Mouse (Mus musculus) limb, embryonic 13.5 days (tissue): ENCODE results near the gene Dapp1. TPM values are rescaled to one million over a fixed set of nuclear protein-coding genes. Genes with fewer than 3 reads are reported as not detected.
"Not testable (repeated sequence)": the region's sequence is repeated elsewhere in the genome, so short reads cannot be mapped to it uniquely, and the experiment has no call there.

Source experiments
- ATAC-seq: fragments of 200-750 bp; cut with Nextera tagmentation; 2 replicates; pipeline ENCODE4 v1.8.0; 2017; ENCODE audit warnings: low read depth, moderate number of reproducible peaks, moderate TSS enrichment; ENCODE audit not compliant: low FRiP score
- H3K27ac ChIP-seq: fragments of 300-500 bp; sonication (generic); 2 replicates; pipeline ENCODE4 v1.5.1; 2015; ENCODE audit warnings: inconsistent platforms, mild to moderate bottlenecking, moderate library complexity
- H3K27me3 ChIP-seq: fragments of 300-500 bp; sonication (generic); 2 replicates; pipeline ENCODE4 v1.6.1; 2015; ENCODE audit warnings: mild to moderate bottlenecking, inconsistent platforms
- H3K36me3 ChIP-seq: fragments of 300-500 bp; sonication (generic); 2 replicates; pipeline ENCODE4 v1.6.1; 2015; ENCODE audit warnings: inconsistent platforms, mild to moderate bottlenecking, moderate library complexity
- H3K4me1 ChIP-seq: fragments of 300-500 bp; sonication (generic); 2 replicates; pipeline ENCODE4 v1.6.1; 2015; ENCODE audit warnings: inconsistent platforms
- H3K4me2 ChIP-seq: fragments of 300-500 bp; sonication (generic); replicated peaks from 2 replicates; pipeline ENCODE4 v1.6.1; 2015; ENCODE audit warnings: inconsistent platforms, mild to moderate bottlenecking, moderate library complexity
- H3K4me3 ChIP-seq: fragments of 300-500 bp; sonication (generic); 2 replicates; pipeline ENCODE4 v1.5.1; 2015; ENCODE audit warnings: moderate library complexity, mild to moderate bottlenecking, inconsistent platforms
- H3K9ac ChIP-seq: fragments of 300-500 bp; sonication (generic); 2 replicates; pipeline ENCODE4 v1.6.1; 2015; ENCODE audit warnings: mild to moderate bottlenecking, inconsistent platforms
- H3K9me3 ChIP-seq: fragments of 300-500 bp; sonication (generic); 2 replicates; pipeline ENCODE4 v1.6.1; 2016; ENCODE audit warnings: inconsistent platforms
- WGBS: fragments of 180-500 bp; shearing (Covaris S2); methylation state at CpG from one replicate; pipeline ENCODE4 v1.1.7; 2015; 5-methylcytosine and 5-hydroxymethylcytosine counted together
- polyA plus RNA-seq: library from polyadenylated mRNA; unstranded; fragments of >200 nt; fragmentation: Nextera tagmentation; extraction: Ambion mirVana; gene quantifications from 2 replicates; pipeline ENCODE4 v1.2.1, GENCODE M21; 2015

Dapp1 gene
- polyA plus RNA-seq, 1 experiment from 2014 or later, result 3.4 TPM

DNA sequence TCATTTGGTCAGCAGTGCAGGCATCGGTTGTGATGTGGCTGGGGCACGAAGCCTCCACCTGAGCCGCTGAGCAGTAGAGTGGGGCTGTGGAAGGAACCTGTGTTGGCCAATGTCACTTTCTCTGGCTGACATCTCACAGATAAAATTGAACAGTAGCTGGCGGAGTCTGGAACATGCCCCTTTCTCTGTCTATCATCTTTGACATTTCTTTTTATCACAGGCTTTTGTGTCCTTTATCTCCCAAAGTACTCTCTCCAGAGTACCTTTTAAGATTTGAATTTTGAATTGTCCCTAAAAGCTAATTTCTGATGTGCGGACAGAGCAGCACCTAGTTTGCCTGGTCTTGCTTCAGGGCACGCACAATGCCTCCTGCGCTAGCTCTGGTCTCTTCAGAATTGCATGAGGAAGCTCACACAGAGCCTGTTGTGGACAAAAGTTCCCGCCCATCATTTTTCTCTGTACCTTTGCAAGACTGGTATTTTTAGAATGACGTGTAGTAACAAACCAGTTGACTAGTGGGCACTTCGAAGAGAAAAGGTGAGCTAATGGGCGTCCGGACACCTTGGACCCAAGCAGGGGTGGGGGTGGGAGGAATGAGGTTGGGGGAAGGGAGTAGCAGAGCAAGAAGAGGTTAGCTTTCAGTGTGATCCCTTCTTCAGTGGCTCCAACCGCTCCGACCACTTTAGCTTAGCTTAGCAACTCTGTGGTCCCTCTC is 13.1 kb downstream of the Dapp1 start:
- WGBS, result 89% methylated on average over 14 of the region's 14 CpGs

DNA sequence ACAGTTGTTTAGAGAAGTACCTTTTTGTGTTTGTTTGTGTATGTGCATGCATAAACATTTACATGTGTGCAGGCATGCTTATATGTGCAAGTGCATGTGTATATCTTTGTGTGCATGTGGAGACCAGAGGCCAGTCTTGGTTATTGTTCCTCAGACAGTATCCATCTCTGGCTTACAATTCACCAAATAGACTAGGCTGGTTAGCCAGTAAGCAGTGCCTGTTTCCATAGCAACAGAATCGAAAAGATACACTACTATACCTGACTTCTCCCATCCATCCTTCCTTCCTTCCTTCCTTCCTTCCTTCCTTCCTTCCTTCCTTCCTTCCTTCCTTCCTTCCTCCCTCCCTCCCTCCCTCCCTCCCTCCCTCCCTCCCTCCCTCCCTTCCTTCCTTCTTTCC is 17.3 kb downstream of the Dapp1 start:
- not testable (repeated sequence) for H3K9ac ChIP-seq, ATAC-seq, H3K4me2 ChIP-seq, H3K4me1 ChIP-seq, H3K36me3 ChIP-seq, H3K27ac ChIP-seq, H3K27me3 ChIP-seq, H3K4me3 ChIP-seq, H3K9me3 ChIP-seq
- 61% methylated on average over 1 of the region's 1 CpGs for WGBS

More for the DNA sequence above, 13.1 kb downstream of the Dapp1 start:
- no peak overlapping the region for H3K4me2 ChIP-seq
- no peak overlapping the region for H3K27ac ChIP-seq
- H3K9me3 ChIP-seq, result no peaks in the 10 kb centered on the region
- H3K4me3 ChIP-seq, result no peak overlapping the region
- H3K36me3 ChIP-seq, result no peaks in the 10 kb centered on the region
- ATAC-seq, result no peak
- H3K27me3 ChIP-seq, result no peaks in the 10 kb centered on the region
- H3K4me1 ChIP-seq, result no peaks in the 10 kb centered on the region
- H3K9ac ChIP-seq, result no peak overlapping the region

DNA sequence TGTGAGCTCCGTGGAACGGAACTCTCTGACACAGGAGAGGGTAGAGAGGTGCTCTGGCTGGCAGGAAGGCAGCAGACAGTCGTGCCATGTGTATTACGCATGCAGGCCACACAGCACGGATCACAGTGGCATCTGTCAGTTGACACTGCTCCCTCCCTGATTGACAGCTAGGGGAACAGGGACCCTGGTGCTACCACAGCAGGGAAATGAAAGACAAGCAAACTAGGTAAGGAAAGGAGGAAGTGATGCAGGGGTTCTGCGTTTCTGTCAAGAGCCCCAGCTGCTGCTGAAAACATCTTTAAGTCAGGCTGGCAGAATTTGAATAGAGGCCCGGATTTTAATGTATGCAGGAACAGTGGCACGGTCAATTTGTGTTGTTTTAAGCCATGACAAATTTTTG is 17.8 kb downstream of the Dapp1 start:
- Histone ChIP-seq H3K4me1 (no peaks in the 10 kb centered on the region), H3K9ac (no peak overlapping the region), H3K9me3 (no peaks in the 10 kb centered on the region), H3K4me2 (no peak overlapping the region), H3K36me3 (no peaks in the 10 kb centered on the region), H3K4me3 (no peak overlapping the region), H3K27ac (no peak overlapping the region), H3K27me3 (no peaks in the 10 kb centered on the region)
- WGBS, result 74% methylated on average over 8 of the region's 8 CpGs
- no peak for ATAC-seq

DNA sequence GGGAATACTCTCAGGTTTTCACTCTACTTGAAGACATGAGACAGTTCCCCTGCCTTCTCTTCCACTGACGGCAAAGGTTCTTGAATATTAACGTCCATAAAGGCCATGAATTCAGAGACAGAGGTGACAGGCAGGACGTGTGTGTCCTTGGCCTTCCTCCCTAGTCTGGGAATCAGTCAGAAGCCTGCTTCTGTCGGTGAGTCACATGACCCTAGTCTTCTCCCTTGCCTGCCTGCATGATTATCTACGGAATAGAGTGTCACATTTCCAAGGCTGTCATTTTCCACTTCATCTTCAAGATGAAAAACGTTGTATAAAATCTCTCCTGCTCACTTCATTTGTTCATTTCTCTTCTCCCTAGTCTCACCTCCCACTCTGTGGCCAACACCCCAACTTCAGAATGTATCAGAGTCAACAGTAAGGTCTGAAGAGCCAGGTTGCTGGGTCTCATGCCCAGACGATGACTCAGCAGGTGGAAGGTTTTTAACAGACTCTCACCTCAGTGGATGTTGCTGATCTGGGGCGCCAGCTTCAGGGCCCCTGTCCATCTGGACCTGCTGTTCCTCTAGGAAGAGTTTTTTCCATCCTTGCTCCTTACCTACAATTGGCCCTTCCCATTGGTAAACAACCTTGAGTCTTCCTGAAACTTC is 19.5 kb downstream of the Dapp1 start:
- no peak overlapping the region for H3K27ac ChIP-seq
- H3K4me1 ChIP-seq, result no peaks in the 10 kb centered on the region
- H3K4me2 ChIP-seq, result no peak overlapping the region
- no peak for ATAC-seq
- H3K27me3 ChIP-seq, result no peaks in the 10 kb centered on the region
- no peak overlapping the region for H3K9ac ChIP-seq
- WGBS, result 63% methylated on average over 8 of the region's 8 CpGs
- H3K36me3 ChIP-seq, result no peaks in the 10 kb centered on the region
- H3K4me3 ChIP-seq, result no peak overlapping the region
- no peaks in the 10 kb centered on the region for H3K9me3 ChIP-seq

DNA sequence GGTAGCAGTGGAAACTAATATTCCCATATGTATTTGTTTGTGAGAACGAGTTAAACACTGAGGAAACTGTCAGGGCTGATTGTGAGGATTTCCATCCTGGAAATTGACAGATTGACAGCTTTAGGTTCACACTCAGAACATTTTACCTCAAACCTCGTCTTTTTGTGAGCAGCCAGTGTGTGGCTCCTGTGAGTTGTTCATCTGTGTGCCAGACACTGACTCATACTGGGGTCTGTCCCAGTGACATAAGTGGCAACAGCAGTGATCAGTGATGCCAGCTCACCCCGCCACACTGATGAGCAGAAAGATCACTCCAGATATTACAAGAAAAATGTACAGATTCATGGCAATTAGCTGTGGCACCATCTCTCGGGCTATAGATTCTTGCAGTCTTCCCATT is 21.9 kb downstream of the Dapp1 start:
- Histone ChIP-seq H3K27ac (no peak overlapping the region), H3K4me3 (no peak overlapping the region), H3K36me3 (no peaks in the 10 kb centered on the region), H3K4me2 (no peak overlapping the region), H3K27me3 (no peaks in the 10 kb centered on the region), H3K4me1 (0 out of 2 replicates have a peak, but pooled peaks cover 2% of the 10 kb centered on the region), H3K9ac (no peak overlapping the region), H3K9me3 (no peaks in the 10 kb centered on the region)
- 79% methylated on average over 4 of the region's 4 CpGs for WGBS
- no peak for ATAC-seq

DNA sequence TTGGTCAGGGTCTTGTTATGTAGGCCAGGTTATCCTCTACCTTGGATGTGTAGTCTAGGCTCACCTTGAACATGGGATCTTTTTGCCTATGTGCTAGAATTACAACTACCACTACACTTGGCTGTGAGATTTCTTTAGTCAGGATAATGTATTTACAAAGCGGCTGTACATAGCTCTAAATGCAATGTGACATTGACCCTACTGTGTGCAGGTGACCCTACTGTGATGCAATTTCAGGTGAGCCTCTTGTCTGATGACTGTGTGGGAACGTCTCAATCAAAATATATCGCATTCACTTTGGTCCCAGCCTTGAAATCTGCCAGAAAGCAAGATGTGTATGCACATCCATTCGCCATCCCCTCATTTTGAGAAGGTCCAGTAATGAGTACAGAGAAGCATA is 23.0 kb downstream of the Dapp1 start:
- H3K27ac ChIP-seq, result no peak overlapping the region
- H3K9ac ChIP-seq, result no peak overlapping the region
- 91% methylated on average over 4 of the region's 4 CpGs for WGBS

DNA sequence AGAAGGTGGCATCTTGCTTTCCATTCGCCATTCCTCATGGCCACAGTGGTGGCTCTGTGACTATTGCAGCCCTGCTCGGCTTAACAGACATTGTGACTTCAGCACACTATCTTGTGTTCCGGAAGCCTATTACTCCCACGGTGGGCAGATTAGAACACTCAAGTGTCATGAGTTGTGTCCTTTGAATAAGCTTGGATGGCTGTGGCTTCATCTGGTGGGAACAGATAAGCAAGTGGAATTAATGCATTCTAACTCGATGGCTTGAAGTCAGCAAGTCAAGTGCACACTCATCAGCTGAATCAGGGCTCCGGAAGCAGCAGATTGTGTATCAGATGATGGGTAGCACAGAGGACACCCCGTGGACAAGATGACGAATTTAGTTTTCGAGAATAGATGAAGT is 23.5 kb downstream of the Dapp1 start:
- no peaks in the 10 kb centered on the region for H3K9me3 ChIP-seq
- H3K4me3 ChIP-seq, result no peak overlapping the region
- H3K36me3 ChIP-seq, result no peaks in the 10 kb centered on the region
- H3K4me2 ChIP-seq, result no peak overlapping the region
- no peaks in the 10 kb centered on the region for H3K27me3 ChIP-seq
- no peak for ATAC-seq
- peaks cover 10% of the 10 kb centered on the region; the same call in 1 of the 2 replicates for H3K4me1 ChIP-seq
- H3K9ac ChIP-seq, result no peak overlapping the region
- H3K27ac ChIP-seq, result no peak overlapping the region
- WGBS, result 94% methylated on average over 9 of the region's 9 CpGs

More for the DNA sequence above, 23.0 kb downstream of the Dapp1 start:
- H3K36me3 ChIP-seq, result no peaks in the 10 kb centered on the region
- 0 out of 2 replicates have a peak, but pooled peaks cover 8% of the 10 kb centered on the region for H3K4me1 ChIP-seq
- no peaks in the 10 kb centered on the region for H3K9me3 ChIP-seq
- H3K27me3 ChIP-seq, result no peaks in the 10 kb centered on the region
- H3K4me3 ChIP-seq, result no peak overlapping the region
- no peak for ATAC-seq
- no peak overlapping the region for H3K4me2 ChIP-seq

DNA sequence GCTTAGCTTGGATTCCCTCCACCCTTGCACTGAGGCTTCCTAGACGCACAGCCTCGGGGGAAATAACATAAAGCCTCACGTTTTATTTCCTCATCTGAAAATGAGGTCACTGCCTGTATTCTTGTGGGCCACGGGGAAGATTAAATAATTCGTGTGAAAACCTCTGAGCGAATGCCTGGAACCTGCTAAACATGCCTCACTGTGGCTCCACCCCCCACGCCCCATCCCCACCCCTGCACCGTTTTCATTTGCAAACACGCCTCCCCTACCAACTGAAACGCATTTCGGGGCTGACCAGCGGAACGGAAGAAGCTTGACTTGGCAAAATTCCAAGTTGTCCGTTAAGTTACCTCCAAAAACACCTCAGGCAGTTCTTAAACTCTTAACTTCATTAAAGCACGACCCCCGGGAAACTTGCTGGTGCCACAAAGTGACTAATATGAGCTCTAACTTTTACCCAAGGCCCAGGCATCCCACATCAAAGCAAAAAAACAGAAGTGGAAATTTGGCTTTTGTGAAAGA is 25.7 kb downstream of the Dapp1 start:
- Histone ChIP-seq H3K9me3 (no peaks in the 10 kb centered on the region), H3K36me3 (no peaks in the 10 kb centered on the region), H3K9ac (no peak overlapping the region), H3K27me3 (no peaks in the 10 kb centered on the region), H3K4me1 (peaks cover 22% of the 10 kb centered on the region), H3K4me3 (peak overlapping the region; percentile 22), H3K27ac (no peak overlapping the region), H3K4me2 (peak overlapping the region; percentile 57)
- 10% methylated on average over 16 of the region's 16 CpGs for WGBS
- 0 out of 2 replicates have a peak, but pooled peaks have one; percentile 22 for ATAC-seq

DNA sequence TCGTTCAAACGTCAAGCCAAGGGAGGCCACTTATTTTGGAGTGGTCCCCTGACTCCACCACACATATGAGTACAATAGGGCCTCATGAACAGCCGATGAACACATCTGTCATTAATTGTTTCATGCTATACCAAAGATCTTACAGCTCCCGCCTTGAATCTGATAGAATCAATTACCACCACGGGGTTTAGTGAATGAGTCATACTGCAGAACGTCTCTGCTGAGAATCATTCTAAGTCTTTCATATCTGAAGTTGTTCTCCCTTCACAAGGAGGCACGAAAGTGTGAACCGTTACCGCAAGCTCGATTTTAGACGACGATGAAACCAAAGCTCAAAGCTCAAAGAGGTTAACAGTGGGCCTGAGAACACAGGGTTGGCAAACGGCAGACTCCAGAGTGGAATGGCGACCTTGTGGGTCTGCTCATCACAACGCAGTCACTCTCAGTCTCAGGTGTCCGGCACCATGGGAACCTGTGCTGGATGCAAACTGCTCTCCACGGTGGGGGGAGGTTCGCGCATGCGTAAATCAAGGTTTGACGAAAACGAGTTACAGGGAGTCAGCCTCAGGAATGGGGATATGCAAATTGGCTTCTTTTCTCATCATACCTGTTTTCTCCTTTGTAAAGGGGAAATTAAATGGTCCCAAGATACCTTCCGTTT is 27.0 kb downstream of the Dapp1 start:
- Histone ChIP-seq H3K9me3 (no peaks in the 10 kb centered on the region), H3K4me2 (no peak overlapping the region), H3K4me3 (no peak overlapping the region), H3K27ac (no peak overlapping the region), H3K27me3 (no peaks in the 10 kb centered on the region), H3K4me1 (peaks cover 22% of the 10 kb centered on the region), H3K9ac (no peak overlapping the region), H3K36me3 (no peaks in the 10 kb centered on the region)
- no peak for ATAC-seq
- WGBS, result 58% methylated on average over 23 of the region's 23 CpGs

DNA sequence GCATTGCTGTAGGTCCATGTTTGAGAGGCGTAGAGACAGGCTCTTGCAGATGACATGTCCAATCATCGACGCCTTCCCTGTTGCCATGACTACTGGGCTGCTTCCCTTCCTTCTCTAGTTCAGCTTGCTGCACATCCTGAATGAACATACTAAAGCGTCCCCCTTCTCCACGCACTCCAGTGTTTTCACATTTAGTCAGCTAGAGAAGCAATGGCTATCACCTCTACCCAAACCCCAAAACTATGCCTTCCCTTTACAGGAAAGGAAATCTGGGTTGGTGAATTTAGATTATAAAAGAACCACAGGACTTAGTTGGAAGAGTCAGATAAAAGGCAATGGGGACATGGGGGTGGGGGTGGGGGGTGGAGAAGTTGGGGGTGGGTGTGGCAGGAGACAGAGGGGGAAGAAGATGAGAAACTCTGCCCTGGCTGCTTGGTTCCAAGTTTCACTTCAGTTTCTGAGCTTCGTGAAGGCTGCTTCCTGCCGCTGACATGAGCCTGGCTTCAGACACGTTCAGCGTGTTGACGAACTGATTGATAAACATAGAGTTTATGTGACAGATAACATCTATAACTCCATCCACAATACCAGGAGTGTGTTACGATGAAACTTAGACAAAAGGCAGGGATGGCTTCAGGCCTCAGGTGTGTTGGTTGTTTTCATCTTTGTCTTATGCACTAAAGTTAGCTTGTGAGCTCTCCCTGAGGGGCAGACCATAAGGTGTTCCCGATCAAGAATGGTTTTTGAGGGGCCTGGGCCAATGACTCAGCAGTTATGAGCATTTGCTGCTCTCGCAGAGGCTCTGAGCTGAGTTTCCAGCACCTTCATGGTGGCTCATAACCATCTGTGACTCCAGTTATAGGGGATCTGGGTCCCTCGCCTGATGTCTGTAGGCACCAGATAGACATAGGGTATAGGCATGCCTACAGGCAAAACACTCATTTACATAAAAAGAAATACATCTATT is 28.1 kb downstream of the Dapp1 start:
- Histone ChIP-seq H3K36me3 (no peaks in the 10 kb centered on the region), H3K9me3 (no peaks in the 10 kb centered on the region), H3K27ac (peak overlapping the region; percentile 40; the same call in 1 of the 2 replicates), H3K4me1 (peaks cover 22% of the 10 kb centered on the region), H3K27me3 (no peaks in the 10 kb centered on the region), H3K4me3 (no peak overlapping the region), H3K9ac (no peak overlapping the region), H3K4me2 (no peak overlapping the region)
- peak; percentile 52; the same call in 1 of the 2 replicates for ATAC-seq
- 66% methylated on average over 14 of the region's 14 CpGs for WGBS

DNA sequence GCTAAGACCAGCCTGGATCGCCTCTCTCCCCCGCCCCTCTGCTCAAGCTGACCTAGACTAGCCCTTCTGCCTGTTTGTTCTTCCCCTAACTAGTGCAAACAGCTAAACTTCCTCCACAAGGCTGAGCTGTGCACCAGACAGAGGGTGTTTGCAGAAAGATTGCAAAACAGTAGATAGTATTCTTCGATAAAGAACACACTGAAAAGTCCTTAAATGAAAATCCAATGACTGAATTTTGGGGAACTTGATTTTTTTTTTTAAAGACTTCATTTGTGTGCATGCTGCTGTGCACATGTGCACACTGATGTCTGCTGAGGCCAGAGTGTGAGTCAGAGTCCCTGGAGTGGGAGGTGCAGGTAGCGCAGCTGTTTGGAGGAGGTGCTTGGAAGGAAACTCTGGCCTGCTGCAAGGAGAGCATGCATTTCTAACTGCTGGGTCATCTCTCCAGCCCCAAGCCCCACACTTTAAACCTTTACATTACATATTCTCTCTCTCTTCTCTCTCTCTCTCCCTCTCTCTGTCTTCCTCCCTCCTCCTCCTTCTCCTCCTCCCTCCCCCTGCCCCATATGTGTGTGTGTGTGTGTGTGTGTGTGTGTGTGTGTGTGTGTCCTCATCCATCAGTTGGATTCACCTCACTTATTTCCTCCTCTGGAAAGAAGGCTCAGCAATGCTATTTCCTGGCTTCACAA is 29.0 kb downstream of the Dapp1 start:
- peak overlapping the region; percentile 40; the same call in 1 of the 2 replicates for H3K27ac ChIP-seq
- WGBS, result 49% methylated on average over 4 of the region's 4 CpGs
- no peaks in the 10 kb centered on the region for H3K36me3 ChIP-seq
- H3K9ac ChIP-seq, result 0 out of 2 replicates have a peak overlapping the region, but pooled peaks have one; percentile 0
- no peaks in the 10 kb centered on the region for H3K27me3 ChIP-seq
- H3K4me3 ChIP-seq, result no peak overlapping the region
- H3K4me1 ChIP-seq, result peaks cover 22% of the 10 kb centered on the region
- no peak overlapping the region for H3K4me2 ChIP-seq
- peak; percentile 75; the same call in 1 of the 2 replicates for ATAC-seq
- no peaks in the 10 kb centered on the region for H3K9me3 ChIP-seq
